Mouse (Mus musculus) liver, embryonic 16.5 days (tissue): Measurements from ENCODE around the gene R3hdm2. TPM values are rescaled to one million over a fixed set of nuclear protein-coding genes. Genes with fewer than 3 reads are reported as not detected.

Experiments
- ATAC-seq: fragments of 200-750 bp; cut with Nextera tagmentation; 2 replicates; pipeline ENCODE4 v1.8.0; 2017; ENCODE audit warnings: low read depth, mild to moderate bottlenecking, moderate number of reproducible peaks, moderate library complexity
- H3K27ac ChIP-seq: fragments of 300-500 bp; sonication (generic); 2 replicates; pipeline ENCODE4 v1.5.1; 2014; ENCODE audit warnings: mild to moderate bottlenecking, low read length
- H3K27me3 ChIP-seq: fragments of 300-500 bp; sonication (generic); 2 replicates; pipeline ENCODE4 v1.6.1; 2014; ENCODE audit warnings: low read depth, low read length, mixed read lengths; ENCODE audit not compliant: control insufficient read depth, insufficient read depth
- H3K36me3 ChIP-seq: fragments of 300-500 bp; sonication (generic); 2 replicates; pipeline ENCODE4 v1.6.1; 2014; ENCODE audit warnings: mild to moderate bottlenecking; ENCODE audit not compliant: control insufficient read depth, insufficient read depth
- H3K4me1 ChIP-seq: fragments of 300-500 bp; sonication (generic); 2 replicates; pipeline ENCODE4 v1.6.1; 2014; ENCODE audit warnings: low read depth, low read length, mixed read lengths; ENCODE audit not compliant: control insufficient read depth
- H3K4me2 ChIP-seq: fragments of 300-500 bp; sonication (generic); 2 replicates; pipeline ENCODE4 v1.6.1; 2014; ENCODE audit warnings: low read depth, low read length, mixed read lengths
- H3K4me3 ChIP-seq: fragments of 300-500 bp; sonication (generic); 2 replicates; pipeline ENCODE4 v1.5.1; 2014; ENCODE audit warnings: low read depth, mild to moderate bottlenecking, low read length
- H3K9ac ChIP-seq: fragments of 300-500 bp; sonication (generic); 2 replicates; pipeline ENCODE4 v1.6.1; 2014; ENCODE audit warnings: low read depth, low read length
- H3K9me3 ChIP-seq: fragments of 300-500 bp; sonication (generic); replicated peaks from 2 replicates; pipeline ENCODE4 v1.6.1; 2016; ENCODE audit warnings: low read length; ENCODE audit not compliant: control insufficient read depth
- WGBS: fragments of 180-500 bp; shearing (Covaris S2); extraction: QIAGEN DNeasy Blood & Tissue Kit; methylation state at CpG from one replicate; pipeline ENCODE4 v1.1.7; 2014; ENCODE audit not compliant: insufficient replicate concordance; 5-methylcytosine and 5-hydroxymethylcytosine counted together
- polyA plus RNA-seq: library from polyadenylated mRNA; unstranded; fragments of >200 nt; fragmentation: Nextera tagmentation; extraction: Ambion mirVana; gene quantifications from 2 replicates; pipeline ENCODE4 v1.2.1, GENCODE M21; 2015

The R3hdm2 gene
- polyA plus RNA-seq, result 10.2 and 13.3 TPM in 2 replicates

GRCm38 (mm10) chr10:127380251-127380691 lies at the start of gene R3hdm2:
TSS of gene R3hdm2 (plus strand) at chr10:127380327.
- H3K4me3 ChIP-seq, result peak within 1 kb of the TSS; percentile 79
- ATAC-seq, result peak; percentile 98
- under 1% methylated on average over 53 of the region's 53 CpGs for WGBS

GRCm38 (mm10) chr10:127332211-127332874 lies 47.8 kb upstream of the R3hdm2 start:
- Histone ChIP-seq H3K4me2 (no peak overlapping the region; the same call in 1 of the 2 replicates), H3K9me3 (no peaks in the 10 kb centered on the region), H3K27ac (no peak overlapping the region), H3K27me3 (peaks cover 3% of the 10 kb centered on the region), H3K4me1 (peaks cover 5% of the 10 kb centered on the region; the same call in 1 of the 2 replicates), H3K9ac (no peak overlapping the region), H3K36me3 (no peaks in the 10 kb centered on the region), H3K4me3 (no peak overlapping the region)
- 40% methylated on average over 31 of the region's 31 CpGs for WGBS
- ATAC-seq, result no peak

More at GRCm38 (mm10) chr10:127380251-127380691, at the start of gene R3hdm2:
- H3K9ac ChIP-seq, result peak within 1 kb of the TSS; percentile 82
- H3K4me2 ChIP-seq, result peak within 1 kb of the TSS; percentile 88
- H3K4me1 ChIP-seq, result peaks cover 16% of the 10 kb centered on the region
- no peaks in the 10 kb centered on the region for H3K9me3 ChIP-seq
- peak within 1 kb of the TSS; percentile 91 for H3K27ac ChIP-seq
- H3K36me3 ChIP-seq, result no peaks in the 10 kb centered on the region; the same call in 1 of the 2 replicates
- no peaks in the 10 kb centered on the region for H3K27me3 ChIP-seq

- Histone ChIP-seq H3K27ac (no peak overlapping the region), H3K36me3 (no peaks in the 10 kb centered on the region), H3K4me1 (peaks cover 5% of the 10 kb centered on the region; the same call in 1 of the 2 replicates), H3K4me2 (no peak overlapping the region), H3K27me3 (peaks cover 9% of the 10 kb centered on the region), H3K9me3 (no peaks in the 10 kb centered on the region), H3K4me3 (no peak overlapping the region), H3K9ac (no peak overlapping the region)
- ATAC-seq, result no peak
- WGBS, result 42% methylated on average over 5 of the region's 5 CpGs
Measured at GRCm38 (mm10) chr10:127333152-127333551, 47.0 kb upstream of the R3hdm2 start.

- Histone ChIP-seq H3K36me3 (no peaks in the 10 kb centered on the region), H3K4me2 (no peak overlapping the region), H3K27ac (no peak overlapping the region), H3K9ac (no peak overlapping the region), H3K4me3 (no peak overlapping the region), H3K4me1 (peaks cover 16% of the 10 kb centered on the region), H3K9me3 (no peaks in the 10 kb centered on the region), H3K27me3 (peaks cover 30% of the 10 kb centered on the region)
- ATAC-seq, result no peak
- WGBS, result 23% methylated on average over 1 of the region's 1 CpGs
Measured at GRCm38 (mm10) chr10:127335271-127335670, 44.9 kb upstream of the R3hdm2 start.

GRCm38 (mm10) chr10:127336952-127337351 lies 43.2 kb upstream of the R3hdm2 start:
- ATAC-seq, result no peak
- H3K9ac ChIP-seq, result no peak overlapping the region
- H3K4me2 ChIP-seq, result no peak overlapping the region
- H3K4me1 ChIP-seq, result peaks cover 20% of the 10 kb centered on the region
- H3K36me3 ChIP-seq, result no peaks in the 10 kb centered on the region
- H3K27me3 ChIP-seq, result peaks cover 47% of the 10 kb centered on the region
- 60% methylated on average over 5 of the region's 5 CpGs for WGBS
- H3K4me3 ChIP-seq, result no peak overlapping the region
- H3K27ac ChIP-seq, result no peak overlapping the region
- no peaks in the 10 kb centered on the region for H3K9me3 ChIP-seq

- no peaks in the 10 kb centered on the region for H3K9me3 ChIP-seq
- no peaks in the 10 kb centered on the region for H3K36me3 ChIP-seq
- 49% methylated on average over 6 of the region's 6 CpGs for WGBS
- H3K4me3 ChIP-seq, result no peak overlapping the region
- peaks cover 53% of the 10 kb centered on the region for H3K27me3 ChIP-seq
- H3K27ac ChIP-seq, result no peak overlapping the region
- no peak overlapping the region for H3K9ac ChIP-seq
- ATAC-seq, result no peak
- H3K4me2 ChIP-seq, result no peak overlapping the region
- H3K4me1 ChIP-seq, result peaks cover 23% of the 10 kb centered on the region
Measured at GRCm38 (mm10) chr10:127337536-127338099, 42.5 kb upstream of the R3hdm2 start.

- H3K36me3 ChIP-seq, result no peaks in the 10 kb centered on the region
- H3K4me3 ChIP-seq, result peak overlapping the region; percentile 45
- H3K27ac ChIP-seq, result no peak overlapping the region
- H3K27me3 ChIP-seq, result peaks cover 53% of the 10 kb centered on the region
- no peaks in the 10 kb centered on the region for H3K9me3 ChIP-seq
- ATAC-seq, result peak; percentile 68
- WGBS, result under 1% methylated on average over 31 of the region's 31 CpGs
- H3K9ac ChIP-seq, result no peak overlapping the region
- H3K4me1 ChIP-seq, result peaks cover 23% of the 10 kb centered on the region
- H3K4me2 ChIP-seq, result peak overlapping the region; percentile 54
Measured at GRCm38 (mm10) chr10:127338930-127339682, 41.0 kb upstream of the R3hdm2 start.

- Histone ChIP-seq H3K9me3 (no peaks in the 10 kb centered on the region), H3K36me3 (no peaks in the 10 kb centered on the region), H3K27me3 (peaks cover 53% of the 10 kb centered on the region), H3K4me1 (peaks cover 23% of the 10 kb centered on the region), H3K4me3 (peak overlapping the region; percentile 45), H3K4me2 (peak overlapping the region; percentile 54), H3K9ac (no peak overlapping the region), H3K27ac (no peak overlapping the region)
- no peak for ATAC-seq
- WGBS, result under 1% methylated on average over 41 of the region's 42 CpGs
Measured at GRCm38 (mm10) chr10:127339683-127340576, 40.2 kb upstream of the R3hdm2 start.
